Mouse (Mus musculus): ENCODE data around the gene Pxn.
A peak's percentile ranks its signal among the peaks of the same experiment; 100 is the strongest.

The Pxn gene

GRCm38 (mm10) chr5:115528128-115528527, 21.7 kb downstream of the Pxn start:
- DNase-seq (ENCODE audit: low spot score): no peak

GRCm38 (mm10) chr5:115529364-115529741, 22.9 kb downstream of the Pxn start:
- DNase-seq (ENCODE audit: low spot score): no peak

- no peak for DNase-seq (ENCODE audit: low spot score)
Observed at GRCm38 (mm10) chr5:115529742-115530446, 23.4 kb downstream of the Pxn start.

GRCm38 (mm10) chr5:115530447-115530809, 24.0 kb downstream of the Pxn start:
- no peak for DNase-seq (ENCODE audit: low spot score)

DNA sequence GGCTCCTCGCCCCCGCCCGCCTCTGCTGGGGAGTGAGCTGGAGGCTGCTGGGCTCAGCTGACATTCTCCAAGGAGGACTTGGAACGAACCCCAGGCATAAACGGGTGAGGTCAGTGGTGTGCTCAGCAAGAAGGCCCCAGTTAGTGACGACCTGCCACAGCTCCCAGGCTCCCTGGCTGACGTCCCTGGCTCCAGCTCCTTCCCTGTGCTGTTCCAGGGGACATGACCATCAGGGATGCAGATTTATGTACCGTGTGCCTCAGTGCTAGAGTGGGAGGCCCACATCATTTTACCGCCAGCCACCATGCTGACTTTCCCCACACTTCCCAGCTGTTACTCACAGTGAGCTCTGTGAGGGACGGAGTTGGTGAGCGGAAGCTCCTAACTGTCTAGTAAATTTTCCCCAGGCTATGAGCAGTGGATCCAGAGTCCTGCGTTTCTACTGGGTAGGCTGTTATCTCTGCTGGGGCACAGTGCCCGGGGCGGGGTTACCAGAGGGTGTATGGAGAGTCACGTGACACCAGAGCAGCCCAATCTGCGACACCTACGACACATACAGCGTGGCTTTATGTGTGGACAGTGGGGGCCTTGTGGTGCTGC, 25.3 kb downstream of the Pxn start:
- DNase-seq (ENCODE audit: low spot score): peak; percentile 87

DNA sequence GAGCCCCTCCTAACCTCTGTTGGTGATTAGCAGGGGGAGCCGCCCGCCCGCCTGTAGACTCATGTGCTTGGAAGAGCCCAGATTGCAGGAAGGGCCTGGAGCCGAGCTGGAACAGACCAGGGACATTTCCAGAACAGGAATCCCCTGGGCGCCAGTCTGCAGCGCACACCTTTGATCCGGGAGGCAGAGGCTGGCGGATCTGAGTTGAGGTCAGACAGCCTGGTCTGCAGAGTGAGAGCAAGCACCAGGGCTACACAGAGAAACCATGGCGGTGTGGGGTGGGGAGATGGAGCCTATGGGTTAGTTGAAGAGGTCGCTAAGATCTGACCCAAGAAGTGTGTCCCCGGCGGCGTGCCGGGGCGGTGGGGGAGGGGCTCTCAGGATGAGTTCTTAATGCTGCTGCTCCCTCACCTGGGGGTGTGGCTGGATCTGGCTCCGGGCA, 27.8 kb downstream of the Pxn start:
- peak; percentile 70 for DNase-seq (ENCODE audit: low spot score)

DNA sequence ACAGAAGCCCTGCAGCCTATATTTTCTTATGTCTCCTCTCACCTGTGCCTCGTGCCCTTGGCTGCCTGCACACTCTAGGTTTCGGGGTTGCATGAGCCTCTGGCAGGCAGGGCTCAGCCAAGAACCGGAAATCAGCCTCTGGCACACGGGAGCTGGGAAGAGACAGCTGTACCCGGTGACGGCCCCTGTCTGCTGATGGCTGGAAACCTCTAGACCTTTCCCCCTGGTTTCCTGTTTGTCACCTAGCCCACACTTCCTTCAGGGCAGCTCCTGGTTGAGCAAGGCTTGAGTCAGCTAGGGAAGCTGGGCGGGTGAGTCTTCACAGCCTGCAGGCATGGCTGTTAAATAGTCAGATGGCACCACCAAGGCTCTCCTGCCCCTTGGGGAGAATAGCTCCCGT, 28.4 kb downstream of the Pxn start:
- DNase-seq (ENCODE audit: low spot score): peak; percentile 62

DNA sequence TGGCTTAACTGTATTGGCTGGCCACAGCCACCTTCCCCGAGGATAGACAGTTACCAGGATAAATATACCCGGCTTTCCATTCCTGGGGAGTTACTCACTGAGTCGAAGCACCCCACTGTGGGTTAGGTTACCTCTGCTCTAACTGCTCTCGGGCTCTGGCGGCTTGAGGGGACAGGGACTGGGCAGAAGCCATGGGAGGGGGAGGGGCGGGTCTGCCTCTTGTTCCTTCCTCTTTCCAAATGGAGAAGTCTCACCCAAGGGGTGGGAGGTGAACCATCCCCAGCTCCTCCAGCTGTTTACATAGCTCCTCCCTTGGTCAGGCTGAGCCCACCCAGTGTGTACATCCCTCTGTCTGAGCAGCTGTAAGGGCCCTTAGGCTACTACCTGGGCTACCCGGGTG, 29.2 kb downstream of the Pxn start:
- no peak for DNase-seq (ENCODE audit: low spot score)

DNA sequence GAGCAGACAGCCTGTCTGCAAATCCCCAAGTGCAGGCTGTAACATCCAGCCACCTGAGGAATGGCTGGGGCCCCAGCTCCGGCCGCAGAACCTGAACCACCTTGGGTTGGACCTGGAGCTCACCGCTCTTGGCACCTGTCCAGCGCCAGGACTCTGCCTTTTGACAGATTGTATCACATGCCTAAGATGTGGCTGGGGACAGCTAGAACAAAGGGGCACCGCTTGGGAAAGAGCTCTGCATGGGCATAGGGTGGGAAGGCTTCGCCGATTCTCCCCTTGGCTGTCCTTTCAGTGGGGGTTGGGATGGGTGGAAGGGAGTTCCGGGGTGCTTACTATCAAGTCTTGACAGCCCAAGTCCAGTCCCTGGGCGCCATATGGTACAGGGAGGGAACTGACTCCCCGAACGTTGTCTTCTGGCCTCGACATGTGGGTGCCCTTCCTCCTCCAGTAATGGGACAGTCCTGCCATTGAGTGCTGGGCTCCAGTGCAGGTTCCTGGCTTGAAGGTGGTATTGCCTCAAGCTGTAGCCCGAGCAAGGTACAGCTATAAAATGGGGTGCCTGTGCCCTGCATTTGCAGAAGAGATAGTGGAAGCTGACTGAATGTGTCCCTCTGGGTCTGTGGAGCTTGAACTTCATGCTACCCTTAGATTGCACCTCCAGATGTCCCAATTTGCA, 31.7 kb downstream of the Pxn start:
- DNase-seq (ENCODE audit: low spot score): peak; percentile 70

DNA sequence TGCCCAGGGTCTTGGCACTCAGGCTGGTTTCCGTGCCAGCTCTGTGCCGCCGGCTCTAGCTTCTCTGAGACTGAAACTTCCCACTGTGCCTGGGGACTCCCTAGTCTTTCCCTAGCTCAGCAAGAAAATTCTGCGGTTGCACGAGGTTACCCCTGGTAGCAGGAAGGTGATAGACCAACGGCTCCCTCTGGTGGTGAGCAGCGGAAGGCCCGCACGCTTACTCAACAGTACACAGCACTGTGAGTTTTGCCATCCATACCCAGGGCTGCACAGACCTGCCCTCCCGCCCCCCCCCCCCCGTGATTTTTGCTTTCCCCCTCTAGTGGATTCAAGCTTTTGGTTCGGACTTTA, 32.2 kb downstream of the Pxn start:
- DNase-seq (ENCODE audit: low spot score): peak; percentile 95

DNA sequence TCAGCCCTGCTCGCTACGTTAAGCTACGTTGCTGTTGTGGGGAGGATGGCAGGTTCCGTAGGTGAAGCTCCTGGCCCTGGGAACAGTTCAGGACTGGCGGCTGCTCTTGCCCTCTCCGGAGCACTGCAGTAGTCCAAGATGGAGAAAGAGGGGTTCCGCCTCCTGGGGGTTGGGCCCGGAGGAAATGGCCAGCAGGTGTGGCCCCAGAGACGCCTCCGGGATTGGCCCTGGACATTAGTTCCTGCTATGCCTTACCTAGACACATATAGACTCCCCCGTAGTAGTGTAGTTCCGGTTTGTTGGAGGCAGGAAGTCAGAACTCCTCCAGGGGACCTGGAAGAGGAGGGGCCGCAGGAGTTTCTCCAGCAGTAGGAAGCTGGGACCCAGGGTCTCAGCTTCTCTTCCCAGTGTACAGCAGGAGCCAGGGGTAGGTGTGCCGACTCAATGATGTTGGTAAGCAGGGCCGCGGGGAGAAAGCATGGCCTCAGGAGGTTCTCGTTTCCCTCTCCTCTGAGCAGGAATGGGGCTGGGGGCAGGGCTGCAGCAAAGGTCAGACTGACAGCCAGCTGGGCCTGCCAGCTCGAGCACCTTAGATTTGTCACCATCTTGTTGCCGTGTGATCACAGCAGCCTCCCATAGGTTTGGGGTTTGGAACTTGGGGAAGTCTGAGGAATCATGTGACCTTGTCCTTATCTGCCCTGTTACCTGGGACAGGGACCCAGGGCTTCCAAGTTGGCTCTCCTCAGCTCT, 36.3 kb downstream of the Pxn start:
- DNase-seq (ENCODE audit: low spot score): peak; percentile 61

DNA sequence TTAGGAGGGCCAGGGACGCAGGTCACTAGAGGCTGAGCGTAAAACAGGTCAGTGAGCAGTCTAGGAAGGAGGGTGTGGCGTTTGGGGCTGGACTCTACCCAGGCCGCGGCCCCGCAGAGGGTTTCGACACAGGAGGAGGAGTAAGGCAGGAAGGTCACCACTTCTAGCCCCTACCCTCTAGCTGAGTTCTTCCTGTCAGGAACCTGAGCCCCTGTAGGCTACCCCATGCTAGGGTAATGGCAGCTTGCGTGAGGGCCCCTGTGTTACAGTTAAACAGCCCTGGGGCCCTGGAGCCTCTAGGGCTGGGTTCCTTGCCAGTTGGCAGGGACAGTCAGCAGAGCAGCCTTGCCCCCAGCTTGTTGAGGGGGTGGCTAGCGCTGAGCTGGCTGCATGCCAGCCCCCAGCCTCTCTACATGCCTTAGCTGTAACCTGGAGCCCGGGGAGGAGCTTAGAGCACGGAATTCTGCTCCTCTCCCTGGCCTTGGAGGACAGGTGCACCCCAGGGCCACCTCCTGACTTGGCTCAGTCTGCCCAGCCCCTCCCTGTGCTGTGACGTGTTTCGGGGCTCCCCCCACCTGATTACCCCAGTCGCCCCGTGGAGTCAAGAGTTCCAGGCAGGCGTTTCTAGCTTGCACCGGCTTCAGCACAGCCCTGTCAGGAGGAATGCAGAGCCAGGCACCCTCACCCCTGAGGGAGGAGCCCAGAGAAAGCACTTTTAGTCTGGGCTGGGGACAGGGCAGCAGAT, 37.2 kb downstream of the Pxn start:
- peak; percentile 71 for DNase-seq (ENCODE audit: low spot score)

- no peak for DNase-seq (ENCODE audit: low spot score)
Observed at GRCm38 (mm10) chr5:115544655-115545185, 38.2 kb downstream of the Pxn start.

DNA sequence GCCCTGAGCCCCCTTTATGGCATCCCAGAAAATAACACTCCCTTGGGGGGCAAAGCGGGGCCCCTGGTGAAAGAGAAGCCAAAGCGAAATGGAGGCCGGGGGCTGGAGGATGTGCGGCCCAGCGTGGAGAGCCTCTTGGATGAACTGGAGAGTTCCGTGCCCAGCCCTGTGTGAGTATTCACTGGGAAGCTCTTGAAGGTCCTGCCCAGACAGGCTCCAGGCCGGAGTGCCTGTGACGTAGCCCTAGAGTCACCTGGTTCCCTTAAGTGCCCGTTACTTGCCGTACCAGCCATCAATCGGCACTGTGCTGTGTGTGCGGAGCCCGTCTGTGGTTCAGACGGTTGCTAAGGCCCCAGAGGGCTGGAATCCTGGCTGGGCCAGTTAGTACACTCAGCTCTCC, 39.2 kb downstream of the Pxn start:
- no peak for DNase-seq (ENCODE audit: low spot score)

DNA sequence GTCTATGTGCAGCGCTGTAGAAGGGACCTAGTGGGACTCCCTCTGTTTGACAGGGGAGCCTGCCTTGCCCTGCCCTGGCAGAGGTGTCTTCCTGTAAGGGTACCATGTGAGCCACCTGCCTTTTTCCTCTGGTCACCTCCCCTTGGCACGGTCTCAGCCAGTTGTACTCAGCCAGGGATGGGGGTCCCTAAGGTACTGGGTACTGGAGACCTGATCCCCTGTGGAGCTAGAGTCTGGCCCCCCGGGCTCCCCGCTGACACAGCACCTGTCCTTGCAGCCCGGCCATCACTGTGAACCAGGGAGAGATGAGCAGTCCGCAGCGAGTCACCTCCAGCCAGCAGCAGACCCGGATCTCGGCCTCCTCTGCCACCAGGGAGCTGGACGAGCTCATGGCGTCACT, 40.1 kb downstream of the Pxn start:
- no peak for DNase-seq (ENCODE audit: low spot score)

DNA sequence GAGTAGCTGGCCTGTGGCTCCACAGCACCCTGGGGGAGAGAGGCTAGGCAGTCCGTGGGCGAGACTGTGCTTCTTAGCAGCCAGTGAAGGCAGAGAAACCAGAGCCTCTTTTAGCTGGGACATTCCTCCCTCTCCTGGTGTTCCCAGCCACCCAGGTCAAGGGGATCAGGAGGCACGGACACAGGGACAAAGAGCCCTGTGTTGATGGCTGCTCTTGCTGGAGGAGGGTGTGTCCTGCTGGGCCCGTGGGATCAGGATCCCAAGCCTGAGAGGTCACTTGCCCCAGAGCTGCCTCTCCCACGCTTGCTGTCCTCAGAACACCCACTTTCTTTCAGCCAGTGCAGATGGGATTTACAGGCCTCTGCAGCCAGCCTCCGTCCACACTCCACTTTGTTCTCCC, 40.5 kb downstream of the Pxn start:
- no peak for DNase-seq (ENCODE audit: low spot score)

DNA sequence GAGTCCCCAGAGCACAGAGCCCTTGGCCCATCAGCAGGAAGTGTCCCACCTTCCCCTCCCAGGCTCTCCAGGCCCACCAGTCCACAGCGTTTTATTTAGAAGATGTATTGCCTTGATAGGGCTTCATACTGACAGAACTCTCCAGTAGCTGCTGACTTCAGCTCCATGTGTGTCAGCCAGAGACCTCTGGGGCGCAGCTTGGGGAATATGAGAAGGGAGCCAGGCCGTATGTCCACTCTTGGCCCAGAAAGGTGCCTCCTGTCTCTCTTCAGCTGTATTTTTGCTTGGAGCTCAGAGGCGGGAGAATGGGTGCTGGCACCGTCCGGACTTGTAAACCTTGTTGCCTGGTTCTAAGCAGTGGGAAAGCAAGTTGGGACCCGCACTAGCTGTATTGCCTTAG, 40.9 kb downstream of the Pxn start:
- no peak for DNase-seq (ENCODE audit: low spot score)

DNA sequence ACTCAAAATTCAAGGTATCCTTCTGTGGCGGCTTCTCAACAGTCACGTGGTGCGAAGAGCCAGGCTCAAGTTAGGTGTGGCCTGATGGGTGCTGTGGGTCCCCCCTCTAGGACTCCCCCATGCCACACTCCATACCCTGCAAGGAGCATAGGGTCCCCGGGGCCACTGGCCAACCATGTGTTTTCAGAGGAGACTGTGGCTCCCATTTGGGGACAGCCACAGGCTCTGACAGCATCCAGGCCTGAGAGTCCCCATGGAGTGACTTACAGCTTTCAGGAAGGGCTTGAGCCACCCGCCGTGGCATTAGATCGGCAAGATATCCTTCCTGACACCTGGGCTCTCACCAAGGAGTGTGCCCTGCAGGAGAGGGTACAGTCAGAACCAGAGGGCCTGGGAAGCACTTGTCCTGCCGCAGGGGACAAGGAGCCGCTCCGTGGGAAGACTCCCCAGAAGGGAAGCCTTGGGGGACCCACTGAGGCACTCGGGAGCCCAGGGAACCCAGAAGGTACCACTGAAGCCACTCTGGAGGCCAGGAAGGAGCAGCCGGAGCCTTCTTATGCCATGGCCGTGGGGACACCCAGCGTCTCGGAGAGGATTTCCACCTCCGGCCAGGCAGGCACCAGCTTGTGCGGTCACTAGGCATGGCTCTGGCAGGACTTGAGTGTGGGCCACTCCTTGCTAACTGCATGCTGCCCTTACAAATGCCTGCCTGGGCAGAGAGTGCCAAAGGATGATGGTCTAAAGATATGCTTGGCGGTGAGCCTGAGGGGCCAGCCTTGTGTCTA, 42.2 kb downstream of the Pxn start:
- DNase-seq (ENCODE audit: low spot score): no peak

DNA sequence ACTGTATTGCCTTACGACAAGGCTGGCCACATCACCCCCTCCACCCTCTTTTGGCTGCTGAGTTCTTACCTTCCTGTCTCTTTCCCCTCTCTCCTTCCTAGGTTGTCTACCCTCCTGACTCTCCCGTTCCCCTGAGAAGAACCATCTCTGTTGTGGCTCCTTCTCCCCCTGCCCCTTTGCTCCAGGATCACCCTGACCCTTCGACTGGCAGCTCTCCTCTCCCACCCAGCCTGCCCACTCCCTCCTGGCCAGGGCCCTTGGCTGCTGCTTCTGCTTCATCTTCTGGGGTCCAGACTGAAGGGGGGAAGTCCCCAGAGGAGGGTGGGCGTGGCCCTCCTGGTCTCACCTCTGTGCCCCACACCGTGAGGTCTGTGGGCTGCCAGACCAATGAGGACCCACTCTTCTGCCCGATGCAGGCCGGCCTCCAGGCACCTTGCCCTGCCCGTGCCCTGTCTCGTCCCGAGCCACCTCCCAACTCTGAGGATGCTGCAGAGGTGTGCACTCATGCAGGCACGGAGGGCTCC, 44.1 kb downstream of the Pxn start:
- DNase-seq (ENCODE audit: low spot score): no peak

- DNase-seq (ENCODE audit: low spot score): no peak
Observed at GRCm38 (mm10) chr5:115551386-115551785, 44.9 kb downstream of the Pxn start.

DNA sequence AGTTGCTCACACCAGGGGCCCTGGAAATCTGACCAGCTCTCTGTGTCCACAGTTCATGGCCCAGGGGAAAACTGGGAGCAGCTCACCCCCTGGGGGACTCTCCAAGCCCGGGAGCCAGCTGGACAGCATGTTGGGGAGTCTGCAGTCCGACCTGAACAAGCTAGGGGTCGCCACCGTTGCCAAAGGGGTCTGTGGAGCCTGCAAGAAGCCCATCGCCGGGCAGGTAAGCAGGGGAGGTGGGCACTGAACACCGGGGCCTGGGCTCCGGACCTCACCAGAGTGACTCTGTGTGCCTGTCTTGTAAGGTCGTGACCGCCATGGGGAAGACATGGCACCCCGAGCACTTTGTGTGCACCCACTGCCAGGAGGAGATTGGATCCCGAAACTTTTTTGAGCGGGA, 45.3 kb downstream of the Pxn start:
- no peak for DNase-seq (ENCODE audit: low spot score)

Data from urinary bladder, postnatal 14 days (tissue).